Mouse (Mus musculus) hindbrain, embryonic 12.5 days (tissue): ENCODE measurements around the gene Gpr176. TPM values are rescaled to one million over a fixed set of nuclear protein-coding genes. Genes with fewer than 3 reads are reported as not detected.

ENCODE experiments used
- ATAC-seq: fragments of 200-750 bp; cut with Nextera tagmentation; 2 replicates; pipeline ENCODE4 v1.8.0; 2017; ENCODE audit warnings: moderate TSS enrichment; ENCODE audit not compliant: low FRiP score
- H3K27ac ChIP-seq: fragments of 300-500 bp; sonication (generic); 2 replicates; pipeline ENCODE4 v1.5.1; 2016; ENCODE audit warnings: mild to moderate bottlenecking
- H3K27me3 ChIP-seq: fragments of 300-500 bp; sonication (generic); 2 replicates; pipeline ENCODE4 v1.6.1; 2016; ENCODE audit warnings: mild to moderate bottlenecking
- H3K36me3 ChIP-seq: fragments of 300-500 bp; sonication (generic); 2 replicates; pipeline ENCODE4 v1.6.1; 2016; ENCODE audit warnings: mild to moderate bottlenecking
- H3K4me1 ChIP-seq: fragments of 300-500 bp; sonication (generic); 2 replicates; pipeline ENCODE4 v1.6.1; 2016
- H3K4me2 ChIP-seq: fragments of 300-500 bp; sonication (generic); replicated peaks from 2 replicates; pipeline ENCODE4 v1.6.1; 2016; ENCODE audit warnings: mild to moderate bottlenecking
- H3K4me3 ChIP-seq: fragments of 300-500 bp; sonication (generic); 2 replicates; pipeline ENCODE4 v1.5.1; 2016; ENCODE audit warnings: mild to moderate bottlenecking
- H3K9ac ChIP-seq: fragments of 300-500 bp; sonication (generic); 2 replicates; pipeline ENCODE4 v1.6.1; 2016; ENCODE audit warnings: mild to moderate bottlenecking, moderate library complexity
- H3K9me3 ChIP-seq: fragments of 300-500 bp; sonication (generic); replicated peaks from 2 replicates; pipeline ENCODE4 v1.6.1; 2016; ENCODE audit warnings: mild to moderate bottlenecking
- WGBS: fragments of 180-500 bp; shearing (Covaris S2); methylation state at CpG from one replicate; pipeline ENCODE4 v1.1.7; 2016; 5-methylcytosine and 5-hydroxymethylcytosine counted together
- polyA plus RNA-seq: library from polyadenylated mRNA; unstranded; fragments of >200 nt; fragmentation: Nextera tagmentation; extraction: Ambion mirVana; gene quantifications from 2 replicates; pipeline ENCODE4 v1.2.1, GENCODE M21; 2016

Gpr176 gene
- polyA plus RNA-seq, 1 experiment from 2014 or later, result 1.2 TPM

DNA sequence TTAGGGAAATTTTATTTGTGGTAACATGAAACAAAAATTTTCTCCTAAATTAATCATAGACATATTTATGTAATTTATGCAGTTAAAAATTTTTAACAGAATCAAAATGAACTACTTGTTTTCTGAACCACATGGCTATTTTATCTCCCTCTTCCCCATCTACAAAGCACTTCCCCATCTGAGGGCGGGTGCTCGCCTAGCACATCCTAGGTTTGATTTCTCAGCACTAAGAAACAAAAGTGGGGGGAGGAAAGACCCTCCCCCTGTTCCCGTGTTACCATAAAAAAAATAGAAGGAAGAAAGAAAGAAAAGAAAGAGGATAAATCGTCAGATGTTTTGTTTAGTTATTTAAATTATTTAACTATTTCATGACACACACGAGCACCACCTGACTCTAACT is 18.0 kb upstream of the Gpr176 start:
- Histone ChIP-seq H3K27ac (no peak overlapping the region), H3K36me3 (no peaks in the 10 kb centered on the region), H3K4me3 (no peak overlapping the region), H3K9me3 (no peaks in the 10 kb centered on the region), H3K9ac (no peak overlapping the region), H3K27me3 (no peaks in the 10 kb centered on the region), H3K4me2 (no peak overlapping the region), H3K4me1 (peaks cover 5% of the 10 kb centered on the region)
- no peak for ATAC-seq
- WGBS, result 72% methylated on average over 5 of the region's 5 CpGs

DNA sequence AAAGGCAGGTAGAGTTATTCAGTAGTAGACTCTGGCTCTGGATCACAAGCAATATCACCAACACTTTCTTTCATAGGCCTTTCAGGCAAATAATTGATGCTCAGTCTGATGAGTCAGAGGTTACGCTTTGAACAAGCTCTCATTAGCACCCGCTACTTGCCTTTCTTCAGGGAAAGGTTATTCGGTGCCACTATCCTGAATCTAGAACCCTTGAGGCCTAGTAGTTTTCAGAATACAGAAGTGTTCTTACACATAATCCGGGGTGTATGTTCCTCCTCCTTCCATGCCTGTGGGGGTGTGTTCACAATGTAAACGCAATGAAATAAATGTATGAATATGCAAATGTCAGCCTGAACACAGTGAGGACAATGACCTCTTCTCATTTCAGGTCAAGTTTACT is 16.9 kb upstream of the Gpr176 start:
- no peak overlapping the region for H3K4me3 ChIP-seq

DNA sequence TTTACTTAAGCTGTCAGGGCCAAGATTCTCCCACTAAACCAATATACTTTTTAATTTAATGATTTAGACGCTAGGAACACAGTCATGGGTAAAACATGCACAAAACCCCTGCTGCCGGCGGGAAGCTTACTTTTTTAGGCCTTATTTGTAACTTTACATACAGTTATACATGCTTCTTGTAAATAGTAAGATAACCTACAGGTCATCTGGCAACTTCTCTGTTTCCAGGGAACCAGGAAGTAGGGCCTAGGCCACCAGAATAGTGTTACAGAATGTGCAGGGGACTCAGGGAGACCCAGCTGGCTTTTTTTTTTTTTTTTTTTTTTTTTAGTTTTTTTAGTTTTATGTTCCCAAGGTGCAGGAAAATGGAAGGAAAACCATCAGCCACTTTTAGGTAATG is 16.4 kb upstream of the Gpr176 start:
- Histone ChIP-seq H3K36me3 (no peaks in the 10 kb centered on the region), H3K27me3 (no peaks in the 10 kb centered on the region), H3K4me1 (peaks cover 5% of the 10 kb centered on the region), H3K9ac (no peak overlapping the region), H3K4me2 (peak overlapping the region; percentile 51), H3K4me3 (no peak overlapping the region), H3K27ac (no peak overlapping the region), H3K9me3 (no peaks in the 10 kb centered on the region)
- ATAC-seq, result no peak
- WGBS, result 78% methylated on average over 3 of the region's 3 CpGs

More for the DNA sequence above, 16.9 kb upstream of the Gpr176 start:
- Histone ChIP-seq H3K9me3 (no peaks in the 10 kb centered on the region), H3K36me3 (no peaks in the 10 kb centered on the region), H3K27me3 (no peaks in the 10 kb centered on the region), H3K27ac (no peak overlapping the region), H3K4me2 (peak overlapping the region; percentile 51; the same call in 1 of the 2 replicates), H3K9ac (no peak overlapping the region), H3K4me1 (peaks cover 5% of the 10 kb centered on the region)
- ATAC-seq, result no peak
- WGBS, result 78% methylated on average over 5 of the region's 5 CpGs

DNA sequence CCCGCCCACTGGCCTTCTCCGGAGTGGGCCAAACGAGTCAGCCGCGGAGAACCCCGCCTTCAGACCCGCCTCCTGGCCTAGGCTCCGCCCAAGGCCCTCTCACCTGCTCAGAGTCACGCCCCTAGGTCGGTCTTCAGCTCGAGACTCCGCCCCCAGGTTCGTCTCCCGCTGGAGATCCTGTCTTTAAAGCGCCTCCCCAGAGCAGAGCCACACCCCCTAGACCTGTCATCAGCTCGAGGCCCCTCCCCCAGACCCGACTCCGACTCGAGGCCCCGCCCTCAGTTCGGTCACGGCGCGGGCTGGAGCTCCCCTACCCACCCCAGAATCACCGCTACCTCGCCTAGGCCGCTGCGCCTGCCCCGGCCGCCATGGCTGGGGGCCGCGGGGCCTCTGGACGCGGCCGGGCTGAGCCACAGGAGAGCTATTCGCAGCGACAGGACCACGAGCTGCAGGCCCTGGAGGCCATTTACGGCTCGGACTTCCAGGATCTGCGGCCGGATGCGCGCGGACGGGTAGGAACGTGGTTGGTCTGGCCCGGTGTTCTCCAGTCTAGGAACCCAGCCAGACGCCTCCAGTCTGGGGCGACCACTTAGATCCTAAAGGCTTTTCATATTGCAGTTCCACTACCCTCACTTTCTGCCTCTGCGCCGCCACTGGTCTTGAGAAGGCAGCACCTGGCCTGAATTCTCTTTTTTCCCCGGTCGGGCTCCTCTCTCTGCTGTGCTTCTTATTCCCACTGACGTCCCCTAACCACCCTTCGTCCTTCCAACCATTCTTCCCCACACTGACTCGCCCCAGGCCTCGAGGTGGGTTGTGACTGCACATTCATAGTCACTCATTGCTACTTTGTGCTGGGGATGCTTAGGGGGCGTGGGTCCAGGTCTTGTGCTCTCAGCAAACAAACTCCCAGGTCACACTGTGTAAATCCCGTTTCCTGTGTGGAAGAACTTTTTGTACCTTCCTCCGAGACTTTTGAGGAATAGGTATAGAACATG is 15.4 kb upstream of the Gpr176 start, which contains the start of gene Eif2ak4:
Eif2ak4 (plus strand) TSS at position 278 of the 995 bp plus-strand sequence.
- ATAC-seq, result peak; percentile 100
- WGBS, result 1% methylated on average over 58 of the region's 61 CpGs
- H3K4me3 ChIP-seq, result peak within 1 kb of the TSS; percentile 65
- H3K9ac ChIP-seq, result peak within 1 kb of the TSS; percentile 75
- H3K36me3 ChIP-seq, result no peaks in the 10 kb centered on the region
- H3K27ac ChIP-seq, result peak within 1 kb of the TSS; percentile 84
- H3K4me2 ChIP-seq, result peak within 1 kb of the TSS; percentile 51
- peaks cover 5% of the 10 kb centered on the region for H3K4me1 ChIP-seq
- H3K9me3 ChIP-seq, result no peaks in the 10 kb centered on the region
- H3K27me3 ChIP-seq, result no peaks in the 10 kb centered on the region

DNA sequence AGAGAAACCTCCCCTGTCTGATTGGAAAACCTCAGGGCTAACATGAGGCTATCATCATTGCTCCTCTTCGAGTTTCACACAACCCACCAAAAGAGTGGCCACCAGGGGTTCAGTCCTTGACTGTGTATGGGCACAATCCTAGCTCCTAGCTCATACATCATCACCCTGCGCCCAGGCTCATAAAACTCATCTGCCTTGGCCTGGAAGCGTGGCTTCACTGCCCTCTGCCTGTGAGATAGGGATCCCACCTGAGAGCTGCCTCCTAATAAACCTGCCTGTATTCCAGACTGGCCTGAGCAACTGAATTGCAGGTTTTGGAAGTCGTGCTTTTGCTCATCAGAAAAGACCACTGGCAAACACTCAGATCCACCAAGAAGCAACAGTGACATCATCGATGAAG is 10.2 kb upstream of the Gpr176 start:
- Histone ChIP-seq H3K36me3 (no peaks in the 10 kb centered on the region), H3K4me1 (no peaks in the 10 kb centered on the region), H3K27ac (no peak overlapping the region), H3K4me3 (no peak overlapping the region), H3K9me3 (no peaks in the 10 kb centered on the region), H3K27me3 (no peaks in the 10 kb centered on the region), H3K9ac (no peak overlapping the region), H3K4me2 (no peak overlapping the region)
- 71% methylated on average over 5 of the region's 5 CpGs for WGBS
- ATAC-seq, result no peak

DNA sequence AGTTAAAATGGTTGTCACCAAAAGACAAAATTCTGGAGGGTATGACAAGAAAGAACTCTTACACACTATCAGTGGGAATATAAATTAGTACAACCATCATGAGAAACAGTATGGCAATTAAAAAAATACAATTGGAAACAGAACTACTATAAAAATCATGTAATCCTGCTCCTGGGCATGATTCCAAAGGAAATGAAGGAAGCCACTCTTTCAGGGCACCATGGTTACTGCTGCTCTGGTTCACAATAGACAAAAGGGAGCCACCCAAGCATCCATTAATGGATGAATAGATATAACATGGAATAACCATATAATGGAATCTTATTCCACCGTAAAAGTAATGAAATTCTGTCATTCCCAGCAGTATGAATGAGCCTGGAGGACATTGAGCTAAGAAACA is 6.5 kb upstream of the Gpr176 start:
- no peaks in the 10 kb centered on the region for H3K36me3 ChIP-seq
- H3K27me3 ChIP-seq, result no peaks in the 10 kb centered on the region; the same call in 1 of the 2 replicates
- no peak overlapping the region for H3K27ac ChIP-seq
- H3K4me2 ChIP-seq, result no peak overlapping the region
- ATAC-seq, result no peak
- WGBS, result 44% methylated on average over 1 of the region's 1 CpGs
- H3K4me1 ChIP-seq, result no peaks in the 10 kb centered on the region
- H3K4me3 ChIP-seq, result no peak overlapping the region
- H3K9me3 ChIP-seq, result no peaks in the 10 kb centered on the region
- no peak overlapping the region for H3K9ac ChIP-seq

DNA sequence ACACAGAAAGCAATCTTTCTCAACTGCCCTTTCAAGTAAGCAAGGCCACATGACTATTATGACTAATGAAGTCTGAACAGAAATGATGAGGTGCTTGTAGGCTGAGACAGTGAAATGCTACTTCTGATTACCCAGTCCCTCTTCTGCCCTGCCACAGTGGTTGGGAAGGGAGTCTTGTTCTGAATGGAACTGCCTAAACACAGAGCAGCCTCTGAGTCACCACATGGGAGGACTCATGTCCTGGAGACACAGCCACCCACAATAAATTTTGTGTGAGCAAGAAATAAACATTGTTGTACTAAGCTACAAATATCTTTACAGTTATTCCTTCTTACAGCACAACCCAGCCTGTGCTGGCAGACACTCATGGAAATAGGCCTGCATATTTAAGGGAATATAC is 2.7 kb upstream of the Gpr176 start:
- no peaks in the 10 kb centered on the region for H3K9me3 ChIP-seq
- H3K4me2 ChIP-seq, result no peak overlapping the region
- H3K4me3 ChIP-seq, result no peak overlapping the region
- H3K27ac ChIP-seq, result no peak overlapping the region
- no peaks in the 10 kb centered on the region for H3K36me3 ChIP-seq
- no peak for ATAC-seq
- H3K27me3 ChIP-seq, result peaks cover 13% of the 10 kb centered on the region
- no peak overlapping the region for H3K9ac ChIP-seq
- peaks cover 15% of the 10 kb centered on the region for H3K4me1 ChIP-seq

DNA sequence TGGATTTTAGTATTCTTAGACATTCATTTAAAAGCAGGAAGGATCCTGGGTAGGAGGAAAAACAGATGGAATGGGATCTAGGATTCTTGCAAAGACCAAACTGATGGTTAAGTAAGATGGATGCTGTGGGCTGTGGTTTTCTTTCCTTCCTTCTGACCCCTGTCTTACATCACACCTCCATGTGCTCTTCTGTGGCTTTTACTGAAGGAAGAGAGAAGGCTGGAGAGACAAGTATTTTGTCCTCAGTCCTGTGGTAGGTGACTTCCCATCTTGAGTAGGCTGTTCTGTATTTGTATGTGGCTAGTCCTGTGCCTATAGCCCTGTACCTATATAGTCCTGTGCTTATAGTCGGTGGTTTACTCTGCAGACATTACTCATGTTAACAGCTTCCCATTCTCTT is 2.3 kb upstream of the Gpr176 start:
- no peak overlapping the region for H3K4me3 ChIP-seq
- H3K4me1 ChIP-seq, result peaks cover 15% of the 10 kb centered on the region
- no peaks in the 10 kb centered on the region for H3K9me3 ChIP-seq
- H3K36me3 ChIP-seq, result no peaks in the 10 kb centered on the region
- no peak overlapping the region for H3K4me2 ChIP-seq
- H3K27me3 ChIP-seq, result peaks cover 16% of the 10 kb centered on the region
- 87% methylated on average over 1 of the region's 1 CpGs for WGBS
- ATAC-seq, result no peak
- H3K9ac ChIP-seq, result no peak overlapping the region
- no peak overlapping the region for H3K27ac ChIP-seq

DNA sequence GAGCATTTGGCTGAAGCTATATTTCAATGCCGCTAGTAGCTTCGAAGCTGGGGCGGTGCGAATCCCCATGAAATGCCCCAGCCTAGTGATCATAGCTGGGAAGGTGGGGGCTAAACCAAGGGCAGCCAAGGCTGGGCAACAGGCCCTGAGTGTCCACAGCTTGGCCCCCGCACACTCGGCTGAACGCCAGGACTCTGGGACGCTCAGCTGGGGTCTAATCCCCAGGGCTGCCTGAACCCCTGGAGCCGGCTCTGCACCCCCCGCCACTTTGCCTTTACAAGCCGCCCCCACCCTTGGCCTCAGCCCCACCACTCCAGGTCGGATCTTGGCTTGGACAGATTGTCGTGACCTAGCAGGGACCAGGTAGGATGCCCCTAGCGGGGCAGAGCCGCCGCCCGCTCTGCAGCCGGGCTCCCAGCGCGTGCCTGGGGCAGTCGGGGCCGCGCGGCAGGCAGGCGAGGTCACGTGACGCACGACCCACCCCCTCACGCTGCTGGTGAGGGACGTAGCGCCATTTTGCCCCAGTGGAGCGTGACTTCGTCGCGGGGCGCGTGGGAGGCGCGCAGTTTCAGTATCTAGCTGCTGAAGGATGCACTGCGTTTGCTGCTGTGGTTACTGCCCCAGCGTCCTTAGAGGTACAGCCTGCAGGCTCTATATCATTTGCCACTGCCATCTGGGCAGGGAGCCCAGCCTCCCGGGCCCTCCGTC is 507 bp upstream of the Gpr176 start:
- no peaks in the 10 kb centered on the region for H3K36me3 ChIP-seq
- peak; percentile 92 for ATAC-seq
- WGBS, result 1% methylated on average over 43 of the region's 43 CpGs

DNA sequence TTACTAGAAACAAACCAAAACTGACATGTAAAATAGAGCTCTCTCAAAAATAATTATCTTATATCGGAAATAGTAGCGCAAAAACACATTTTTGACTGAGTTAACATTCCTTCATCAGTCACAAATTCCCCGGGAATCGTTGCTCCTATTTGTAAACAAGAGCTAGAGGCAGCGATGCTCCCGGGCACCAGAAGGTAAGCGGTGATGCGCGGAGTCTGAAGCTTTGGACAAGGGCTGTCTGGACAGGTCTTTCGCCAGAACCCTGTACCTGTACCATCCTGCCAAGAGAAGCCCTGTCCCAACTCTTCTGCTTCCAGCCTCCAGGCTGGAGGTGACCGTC is 688 bp downstream of the Gpr176 start:
- ATAC-seq, result no peak
- no peak overlapping the region for H3K27ac ChIP-seq

More for the DNA sequence above, 507 bp upstream of the Gpr176 start:
- peak overlapping the region; percentile 66 for H3K9ac ChIP-seq
- H3K4me2 ChIP-seq, result peak overlapping the region; percentile 98
- peak overlapping the region; percentile 30 for H3K27ac ChIP-seq
- H3K4me1 ChIP-seq, result peaks cover 15% of the 10 kb centered on the region
- H3K4me3 ChIP-seq, result peak overlapping the region; percentile 51
- H3K9me3 ChIP-seq, result no peaks in the 10 kb centered on the region
- peaks cover 27% of the 10 kb centered on the region for H3K27me3 ChIP-seq

DNA sequence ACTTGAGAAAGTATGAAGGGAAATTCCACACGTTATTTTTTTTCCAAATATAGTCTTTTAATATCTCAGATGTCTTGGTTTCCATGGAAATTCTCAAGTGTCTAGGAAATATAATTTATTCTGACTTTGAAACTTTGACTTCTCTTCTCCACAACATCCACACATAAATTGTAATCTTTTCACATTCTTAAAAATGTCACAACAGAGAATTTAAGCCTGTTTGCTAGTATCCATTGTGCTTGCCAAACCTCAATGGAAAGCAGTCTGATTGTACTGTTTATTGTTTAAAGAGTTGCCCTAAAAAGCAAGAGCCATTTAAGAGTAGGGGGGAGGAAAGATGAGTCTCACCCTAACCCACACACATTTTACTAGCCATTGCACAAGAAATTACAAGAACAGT is 1.4 kb downstream of the Gpr176 start:
- peaks cover 15% of the 10 kb centered on the region for H3K4me1 ChIP-seq
- WGBS, result 70% methylated on average over 1 of the region's 1 CpGs
- H3K9ac ChIP-seq, result no peak overlapping the region
- no peak overlapping the region for H3K27ac ChIP-seq
- ATAC-seq, result no peak
- peaks cover 27% of the 10 kb centered on the region for H3K27me3 ChIP-seq
- no peak overlapping the region for H3K4me2 ChIP-seq
- H3K4me3 ChIP-seq, result no peak overlapping the region
- H3K9me3 ChIP-seq, result no peaks in the 10 kb centered on the region
- no peaks in the 10 kb centered on the region for H3K36me3 ChIP-seq

More for the DNA sequence above, 688 bp downstream of the Gpr176 start:
- 9% methylated on average over 11 of the region's 11 CpGs for WGBS
- Histone ChIP-seq H3K27me3 (peaks cover 27% of the 10 kb centered on the region), H3K9me3 (no peaks in the 10 kb centered on the region), H3K36me3 (no peaks in the 10 kb centered on the region), H3K4me3 (peak overlapping the region; percentile 51), H3K4me1 (peaks cover 15% of the 10 kb centered on the region), H3K4me2 (peak overlapping the region; percentile 98), H3K9ac (peak overlapping the region; percentile 66; the same call in 1 of the 2 replicates)

DNA sequence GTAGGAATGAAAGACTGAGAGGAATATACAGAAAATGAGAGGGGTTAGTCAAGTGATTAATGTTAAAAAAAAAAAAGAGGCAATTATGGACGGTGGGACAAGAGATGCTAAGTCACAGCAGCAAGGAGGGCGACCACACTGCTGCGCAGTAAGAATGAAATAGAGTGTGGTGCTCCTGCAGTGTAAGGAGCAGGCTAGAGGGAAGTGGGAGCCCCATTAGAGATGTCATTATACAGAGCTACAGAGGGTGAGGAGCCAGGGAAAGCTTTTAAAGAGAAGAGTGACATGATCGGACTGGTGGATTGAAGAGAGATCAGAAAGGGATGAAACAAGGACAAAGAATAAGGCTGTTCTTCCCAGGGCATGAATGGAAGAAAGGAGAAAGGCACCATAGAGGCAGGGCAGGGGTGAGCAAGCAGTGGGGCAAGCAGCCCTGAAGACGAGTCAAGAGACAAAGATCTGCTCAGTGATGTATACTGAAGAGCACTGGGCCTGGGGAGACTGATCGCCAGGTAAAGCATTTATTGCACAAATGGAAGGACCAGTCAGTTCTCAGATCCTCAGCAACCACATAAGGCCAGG is 18.0 kb downstream of the Gpr176 start:
- Histone ChIP-seq H3K4me2 (no peak overlapping the region), H3K27me3 (no peaks in the 10 kb centered on the region), H3K4me3 (no peak overlapping the region), H3K27ac (no peak overlapping the region), H3K4me1 (peaks cover 6% of the 10 kb centered on the region), H3K36me3 (no peaks in the 10 kb centered on the region), H3K9ac (no peak overlapping the region), H3K9me3 (no peaks in the 10 kb centered on the region)
- ATAC-seq, result no peak
- 54% methylated on average over 6 of the region's 6 CpGs for WGBS
